18 mouse cellular contexts compared by ENCODE assay signal in genomic region chr16:92104332-92104590, GRCm38 (mm10). TPM values are rescaled to one million over a fixed set of nuclear protein-coding genes. Genes with fewer than 3 reads are reported as not detected.
DNase-seq lines count a peak whose midpoint lies in the region; ATAC-seq and TF ChIP-seq lines count a peak whose summit lies in the region.
"Had no signal": no experiment of that assay in that cellular context is flagged by ENCODE, and none has a peak within 500 bp of the region (broad histone marks: within the 10 kb centered on the region; RNA-seq: fewer than 3 reads in every experiment).

No protein-coding gene starts in this region.

- no peak for ATAC-seq in forebrain, embryonic 12.5 days (ENCODE audit: low FRiP score)
- ATAC-seq in forebrain, embryonic 14.5 days, result no peak
- ATAC-seq in heart, embryonic 16.5 days (replicated peaks; ENCODE audit: extremely low read depth, insufficient read depth, low FRiP score), result no peak
- ATAC-seq: liver, postnatal 0 days had no signal

- TF ChIP-seq CTCF in layer of hippocampus, adult 2 months (conservative IDR thresholded peaks at IDR 0.05), result no peak
- TF ChIP-seq CTCF in ES-Bruce4 (IDR thresholded peaks at IDR 0.05; ENCODE audit: low read depth, low read length), result no peak

- H3K4me3 ChIP-seq in forebrain, embryonic 12.5 days (replicated peaks), result no peak overlapping the region
- no peak overlapping the region for H3K4me3 ChIP-seq in forebrain, embryonic 14.5 days (ENCODE audit: low read depth, low read length)
- no peak overlapping the region for H3K4me3 ChIP-seq in heart, embryonic 16.5 days (ENCODE audit: low read length)
- H3K4me3 ChIP-seq in layer of hippocampus, adult 2 months, result no peak overlapping the region
- no peak overlapping the region for H3K4me3 ChIP-seq in ES-Bruce4 (ENCODE audit: low read depth, low read length)
- H3K4me3 ChIP-seq: forebrain, embryonic 15.5 days; limb, embryonic 15.5 days had no signal

- 79% methylated on average over 2 of the region's 2 CpGs for WGBS in forebrain, embryonic 12.5 days
- 83% methylated on average over 2 of the region's 2 CpGs for WGBS in forebrain, embryonic 14.5 days
- 89% methylated on average over 2 of the region's 2 CpGs for WGBS in heart, embryonic 16.5 days

- no peaks in the 10 kb centered on the region for H3K9me3 ChIP-seq in forebrain, embryonic 12.5 days
- H3K9me3 ChIP-seq in forebrain, embryonic 14.5 days (replicated peaks; ENCODE audit: control insufficient read depth, low read length), result no peaks in the 10 kb centered on the region
- H3K9me3 ChIP-seq in heart, embryonic 16.5 days (replicated peaks; ENCODE audit: control insufficient read depth, low read length), result no peaks in the 10 kb centered on the region
- H3K9me3 ChIP-seq in ES-Bruce4 (replicated peaks; ENCODE audit: control insufficient read depth, insufficient read depth, low read length, poor library complexity, severe bottlenecking), result no peaks in the 10 kb centered on the region
- H3K9me3 ChIP-seq: forebrain, embryonic 15.5 days; limb, embryonic 15.5 days had no signal

- no peak overlapping the region for H3K9ac ChIP-seq in forebrain, embryonic 12.5 days
- no peak overlapping the region for H3K9ac ChIP-seq in forebrain, embryonic 14.5 days (ENCODE audit: low read length)
- no peak overlapping the region for H3K9ac ChIP-seq in heart, embryonic 16.5 days (ENCODE audit: low read length)
- H3K9ac ChIP-seq in ES-Bruce4 (ENCODE audit: low read depth, poor library complexity, severe bottlenecking), result no peak overlapping the region
- H3K9ac ChIP-seq: forebrain, embryonic 15.5 days; limb, embryonic 15.5 days; liver, postnatal 0 days had no signal

- H3K4me1 ChIP-seq in forebrain, embryonic 12.5 days, result peaks cover 24% of the 10 kb centered on the region
- H3K4me1 ChIP-seq in forebrain, embryonic 14.5 days (ENCODE audit: control insufficient read depth, insufficient read depth, low read length), result no peaks in the 10 kb centered on the region
- H3K4me1 ChIP-seq in heart, embryonic 16.5 days (ENCODE audit: control insufficient read depth, insufficient read depth, low read length), result peaks cover 6% of the 10 kb centered on the region; the same call in 1 of the 2 replicates
- no peaks in the 10 kb centered on the region for H3K4me1 ChIP-seq in ES-Bruce4 (ENCODE audit: control insufficient read depth, insufficient read depth, low read length)

- H3K27ac ChIP-seq in forebrain, embryonic 12.5 days, result 0 out of 2 replicates have a peak overlapping the region, but pooled peaks have one; percentile 36
- no peak overlapping the region for H3K27ac ChIP-seq in forebrain, embryonic 14.5 days (ENCODE audit: low read depth, low read length)
- peak overlapping the region; percentile 75 for H3K27ac ChIP-seq in heart, embryonic 16.5 days (ENCODE audit: low read length)
- peak overlapping the region; percentile 80 for H3K27ac ChIP-seq in layer of hippocampus, adult 2 months
- peak overlapping the region; percentile 10 for H3K27ac ChIP-seq in ES-Bruce4 (ENCODE audit: insufficient read depth, low read length)
- H3K27ac ChIP-seq: forebrain, embryonic 15.5 days; limb, embryonic 15.5 days had no signal

- no peaks in the 10 kb centered on the region for H3K27me3 ChIP-seq in forebrain, embryonic 12.5 days
- no peaks in the 10 kb centered on the region for H3K27me3 ChIP-seq in forebrain, embryonic 14.5 days (replicated peaks; ENCODE audit: control insufficient read depth, insufficient read depth, low read length)
- H3K27me3 ChIP-seq in heart, embryonic 16.5 days (ENCODE audit: control insufficient read depth, insufficient read depth, low read length), result no peaks in the 10 kb centered on the region
- H3K27me3 ChIP-seq in ES-Bruce4 (ENCODE audit: control insufficient read depth, insufficient read depth, low read length, poor library complexity, severe bottlenecking), result no peaks in the 10 kb centered on the region
- H3K27me3 ChIP-seq: CH12.LX; forebrain, embryonic 15.5 days; limb, embryonic 15.5 days had no signal

- no peak for TF ChIP-seq POLR2A in ES-Bruce4 (IDR thresholded peaks at IDR 0.05; ENCODE audit: insufficient read depth, low read length)

- no peak for TF ChIP-seq EP300 in ES-Bruce4 (IDR thresholded peaks at IDR 0.05; ENCODE audit: insufficient read depth, low read depth, low read length)

- no peak for DNase-seq in forebrain, embryonic 14.5 days (ENCODE audit: low spot score)
- no peak for DNase-seq in heart, postnatal 36 days
- no peak for DNase-seq in layer of hippocampus, adult 2 months (ENCODE audit: low spot score in 2 of 2)
- DNase-seq in layer of hippocampus, postnatal 25 days (ENCODE audit: extremely low spot score in 1 of 2, low spot score in 1 of 2), result no peak
- DNase-seq in urinary bladder, adult 18-20 months (ENCODE audit: low spot score in 2 of 2), result no peak
- DNase-seq: cerebellum, adult 8-10 months; liver, postnatal 0 days had no signal

- intact Hi-C loops in heart, postnatal 36 days (cut with DNase I), result loop anchor here (5.0 kb wide), 1 partner anchor 167 kb away; no protein-coding TSS in a partner anchor

- H3K36me3 ChIP-seq in forebrain, embryonic 12.5 days (replicated peaks), result peaks cover 15% of the 10 kb centered on the region
- peaks cover 4% of the 10 kb centered on the region; the same call in 1 of the 2 replicates for H3K36me3 ChIP-seq in forebrain, embryonic 14.5 days (ENCODE audit: control insufficient read depth, insufficient read depth, low read length)
- peaks cover 5% of the 10 kb centered on the region for H3K36me3 ChIP-seq in heart, embryonic 16.5 days (ENCODE audit: control insufficient read depth, insufficient read depth)
- 0 out of 2 replicates have a peak, but pooled peaks cover 5% of the 10 kb centered on the region for H3K36me3 ChIP-seq in ES-Bruce4 (ENCODE audit: control insufficient read depth, insufficient read depth, low read length, poor library complexity, severe bottlenecking)
- H3K36me3 ChIP-seq: forebrain, embryonic 15.5 days had no signal

- no peak overlapping the region for H3K4me2 ChIP-seq in forebrain, embryonic 12.5 days
- H3K4me2 ChIP-seq in forebrain, embryonic 14.5 days (ENCODE audit: low read length), result no peak overlapping the region
- H3K4me2 ChIP-seq in heart, embryonic 16.5 days (ENCODE audit: low read depth, low read length), result no peak overlapping the region
- H3K4me2 ChIP-seq: forebrain, embryonic 15.5 days; limb, embryonic 15.5 days had no signal

RNA-seq across cellular contexts. Expression of gene Slc5a3, which starts 46.1 kb away (rescaled TPM):
- polyA plus RNA-seq in forebrain, embryonic 12.5 days (2016; fragmentation: Nextera tagmentation; extraction: Ambion mirVana), result 14.0 TPM in 2 replicates
- polyA plus RNA-seq in forebrain, embryonic 14.5 days (2014; fragmentation: Nextera tagmentation; extraction: Ambion mirVana), result 10.8 and 15.3 TPM in 2 replicates
- 3.5 TPM in 2 replicates for polyA plus RNA-seq in heart, embryonic 16.5 days (2015; fragmentation: Nextera tagmentation; extraction: Ambion mirVana)
- 1 to 10 TPM; 5.6 to 5.8 TPM for total RNA-seq in heart, postnatal 36 days (2021)
- total RNA-seq in layer of hippocampus, adult 2 months (2021), result 10 to 100 TPM; 31.1 to 33.7 TPM
- 10 to 100 TPM; 23.9 to 32.1 TPM for total RNA-seq in layer of hippocampus, postnatal 25 days (2021)
- polyA plus RNA-seq in ES-Bruce4 (2011; ENCODE audit: insufficient read depth, insufficient read length, low read depth, missing spikeins), result 21.0 and 23.4 TPM in 2 replicates

RNA-seq across cellular contexts. Expression of gene Gm49711, which starts 46.1 kb away (rescaled TPM):
- 0.29 TPM in 1 of 2 replicates, not detected in the other for polyA plus RNA-seq in forebrain, embryonic 12.5 days (2016; fragmentation: Nextera tagmentation; extraction: Ambion mirVana)
- 0.41 and 0.63 TPM in 2 replicates for polyA plus RNA-seq in forebrain, embryonic 14.5 days (2014; fragmentation: Nextera tagmentation; extraction: Ambion mirVana)
- polyA plus RNA-seq in heart, embryonic 16.5 days (2015; fragmentation: Nextera tagmentation; extraction: Ambion mirVana), result not detected in 2 replicates
- total RNA-seq in heart, postnatal 36 days (2021), result not detected
- total RNA-seq in layer of hippocampus, adult 2 months (2021), result not detected
- under 1 TPM; 0.25 to 0.33 TPM for total RNA-seq in layer of hippocampus, postnatal 25 days (2021)
- polyA plus RNA-seq in ES-Bruce4 (2011; ENCODE audit: insufficient read depth, insufficient read length, low read depth, missing spikeins), result not detected in 2 replicates
- total RNA-seq: adrenal gland, postnatal 14 days; CH12.LX; hematopoietic stem cell, adult 5-6 weeks; left cerebral cortex, postnatal 10 days; midbrain, postnatal 0 days had no signal
- polyA plus RNA-seq: liver, postnatal 0 days; stomach, embryonic 14.5 days had no signal

RNA-seq across cellular contexts. Expression of gene Mrps6, which starts 46.2 kb away (rescaled TPM):
- 124 and 133 TPM in 2 replicates for polyA plus RNA-seq in forebrain, embryonic 12.5 days (2016; fragmentation: Nextera tagmentation; extraction: Ambion mirVana)
- polyA plus RNA-seq in forebrain, embryonic 14.5 days (2014; fragmentation: Nextera tagmentation; extraction: Ambion mirVana), result 175 and 186 TPM in 2 replicates
- 105 and 128 TPM in 2 replicates for polyA plus RNA-seq in heart, embryonic 16.5 days (2015; fragmentation: Nextera tagmentation; extraction: Ambion mirVana)
- 10 to 100 TPM; 56.9 to 63.0 TPM for total RNA-seq in heart, postnatal 36 days (2021)
- 10 to 100 TPM; 46.8 to 49.1 TPM for total RNA-seq in layer of hippocampus, adult 2 months (2021)
- total RNA-seq in layer of hippocampus, postnatal 25 days (2021), result 10 to 100 TPM; 43.2 to 54.9 TPM
- polyA plus RNA-seq in ES-Bruce4 (2011; ENCODE audit: insufficient read depth, insufficient read length, low read depth, missing spikeins), result 64.2 and 67.0 TPM in 2 replicates
